Mouse (Mus musculus): ENCODE data around the gene Usp39. TPM values are rescaled to one million over a fixed set of nuclear protein-coding genes. Genes with fewer than 3 reads are reported as not detected.

The Usp39 gene
- total RNA-seq, 1 experiment = 76.9 TPM

GRCm38 (mm10) chr6:72386561-72386960 is 41.6 kb upstream of the Usp39 start:
- Histone ChIP-seq H3K4me1 (ENCODE audit: control insufficient read depth in 2 of 2, insufficient read depth in 2 of 2, low read length in 2 of 2, poor library complexity in 1 of 2) (peaks cover 3 to 4% of the 10 kb centered on the region in 2 experiments; a peak in 1 of 4 replicates), H3K9me3 (ENCODE audit: control insufficient read depth, insufficient read depth, low read depth, low read length) (no peaks in the 10 kb centered on the region), H3K9ac (ENCODE audit: insufficient read depth, low read depth, low read length, poor library complexity, severe bottlenecking) (no peak overlapping the region), H3K4me3 (ENCODE audit: insufficient read depth in 1 of 2, low read depth in 1 of 2, low read length in 2 of 2, poor library complexity in 1 of 2, severe bottlenecking in 1 of 2) (no peak overlapping the region), H3K27ac (ENCODE audit: insufficient read depth, low read depth, low read length, poor library complexity, severe bottlenecking) (no peak overlapping the region), H3K36me3 (ENCODE audit: control insufficient read depth, insufficient read depth, low read length, poor library complexity, severe bottlenecking) (no peaks in the 10 kb centered on the region)
- in situ Hi-C loops (cut with MboI; ENCODE audit: low sequenced_read_pairs in 2 of 2, unreplicated experiment in 2 of 2) = no loop called here
- DNase-seq (ENCODE audit: low read depth, low spot score) = no peak
- no peak for TF ChIP-seq ZC3H11A (IDR thresholded peaks at IDR 0.05; ENCODE audit: borderline replicate concordance, low read depth, low read length)

DNA sequence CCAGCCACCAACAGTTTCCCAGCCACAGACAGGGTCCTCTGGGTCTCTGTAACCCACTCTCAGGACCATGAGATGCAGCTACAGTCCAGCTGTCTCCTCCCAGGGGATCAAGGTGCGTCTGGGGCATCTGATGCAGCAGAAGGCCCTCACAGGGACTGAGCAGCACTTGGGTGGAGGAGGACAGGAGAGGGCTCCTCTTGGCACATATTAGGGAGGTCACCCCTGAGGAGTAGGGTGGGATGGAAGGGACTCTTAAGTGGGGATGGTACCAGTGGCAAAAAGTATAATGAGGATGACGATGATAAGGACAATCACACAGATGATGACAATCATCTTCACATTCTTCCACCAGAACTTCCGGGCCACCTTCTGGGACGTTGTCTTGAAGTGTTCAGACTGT is 40.3 kb upstream of the Usp39 start:
- no peaks in the 10 kb centered on the region for H3K9me3 ChIP-seq (ENCODE audit: control insufficient read depth, insufficient read depth, low read depth, low read length)
- no peak overlapping the region for H3K27ac ChIP-seq (ENCODE audit: insufficient read depth, low read depth, low read length, poor library complexity, severe bottlenecking)
- no peak overlapping the region for H3K4me3 ChIP-seq (ENCODE audit: insufficient read depth in 1 of 2, low read depth in 1 of 2, low read length in 2 of 2, poor library complexity in 1 of 2, severe bottlenecking in 1 of 2)
- TF ChIP-seq ZNF384 (IDR thresholded peaks at IDR 0.05; ENCODE audit: low read depth, low read length) (no peak), CHD2 (IDR thresholded peaks at IDR 0.05; ENCODE audit: low read depth, low read length) (no peak), MAFK (IDR thresholded peaks at IDR 0.05; ENCODE audit: insufficient read depth, low read depth, low read length) (no peak), ZC3H11A (IDR thresholded peaks at IDR 0.05; ENCODE audit: borderline replicate concordance, low read depth, low read length) (no peak), HCFC1 (IDR thresholded peaks at IDR 0.05; ENCODE audit: borderline replicate concordance, insufficient read depth, low read length) (no peak)
- H3K9ac ChIP-seq (ENCODE audit: insufficient read depth, low read depth, low read length, poor library complexity, severe bottlenecking) = no peak overlapping the region
- no peaks in the 10 kb centered on the region for H3K36me3 ChIP-seq (ENCODE audit: control insufficient read depth, insufficient read depth, low read length, poor library complexity, severe bottlenecking)
- no peak for DNase-seq (ENCODE audit: low read depth, low spot score)
- 0 out of 4 replicates have a peak, but pooled peaks cover 0 to 1% of the 10 kb centered on the region in 2 experiments for H3K4me1 ChIP-seq (ENCODE audit: control insufficient read depth in 2 of 2, insufficient read depth in 2 of 2, low read length in 2 of 2, poor library complexity in 1 of 2)
- in situ Hi-C loops (cut with MboI; ENCODE audit: low sequenced_read_pairs in 2 of 2, unreplicated experiment in 2 of 2) = no loop called here

DNA sequence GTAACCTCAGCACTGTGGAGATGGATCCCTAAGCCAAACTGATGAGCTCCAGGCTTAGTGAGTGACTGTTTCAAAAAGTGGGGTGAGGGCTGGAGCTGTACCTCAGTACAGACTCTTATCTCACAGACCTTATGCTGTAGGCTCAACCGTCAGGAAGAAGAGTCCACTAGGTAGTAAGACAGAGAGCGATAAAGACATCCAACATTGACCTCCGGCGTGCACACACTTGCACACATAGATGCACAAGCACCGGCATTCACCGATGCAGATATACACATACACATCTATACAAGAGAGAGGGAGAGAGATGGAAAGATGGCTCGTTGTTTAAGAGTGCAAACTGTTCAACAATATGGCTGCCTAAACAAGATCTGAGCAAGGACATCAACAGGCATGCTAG is 39.0 kb upstream of the Usp39 start:
- Histone ChIP-seq H3K9ac (ENCODE audit: insufficient read depth, low read depth, low read length, poor library complexity, severe bottlenecking) (no peak overlapping the region), H3K4me3 (ENCODE audit: insufficient read depth in 1 of 2, low read depth in 1 of 2, low read length in 2 of 2, poor library complexity in 1 of 2, severe bottlenecking in 1 of 2) (no peak overlapping the region), H3K4me1 (ENCODE audit: control insufficient read depth in 2 of 2, insufficient read depth in 2 of 2, low read length in 2 of 2, poor library complexity in 1 of 2) (0 out of 4 replicates have a peak, but pooled peaks cover 0 to under 1% of the 10 kb centered on the region in 2 experiments), H3K36me3 (ENCODE audit: control insufficient read depth, insufficient read depth, low read length, poor library complexity, severe bottlenecking) (no peaks in the 10 kb centered on the region), H3K27ac (ENCODE audit: insufficient read depth, low read depth, low read length, poor library complexity, severe bottlenecking) (no peak overlapping the region), H3K9me3 (ENCODE audit: control insufficient read depth, insufficient read depth, low read depth, low read length) (no peaks in the 10 kb centered on the region)
- DNase-seq (ENCODE audit: low read depth, low spot score) = no peak
- in situ Hi-C loops (cut with MboI; ENCODE audit: low sequenced_read_pairs in 2 of 2, unreplicated experiment in 2 of 2) = no loop called here
- TF ChIP-seq MAFK (IDR thresholded peaks at IDR 0.05; ENCODE audit: insufficient read depth, low read depth, low read length) (no peak), ZNF384 (IDR thresholded peaks at IDR 0.05; ENCODE audit: low read depth, low read length) (no peak), ZC3H11A (IDR thresholded peaks at IDR 0.05; ENCODE audit: borderline replicate concordance, low read depth, low read length) (no peak), HCFC1 (IDR thresholded peaks at IDR 0.05; ENCODE audit: borderline replicate concordance, insufficient read depth, low read length) (no peak), CHD2 (IDR thresholded peaks at IDR 0.05; ENCODE audit: low read depth, low read length) (no peak)

DNA sequence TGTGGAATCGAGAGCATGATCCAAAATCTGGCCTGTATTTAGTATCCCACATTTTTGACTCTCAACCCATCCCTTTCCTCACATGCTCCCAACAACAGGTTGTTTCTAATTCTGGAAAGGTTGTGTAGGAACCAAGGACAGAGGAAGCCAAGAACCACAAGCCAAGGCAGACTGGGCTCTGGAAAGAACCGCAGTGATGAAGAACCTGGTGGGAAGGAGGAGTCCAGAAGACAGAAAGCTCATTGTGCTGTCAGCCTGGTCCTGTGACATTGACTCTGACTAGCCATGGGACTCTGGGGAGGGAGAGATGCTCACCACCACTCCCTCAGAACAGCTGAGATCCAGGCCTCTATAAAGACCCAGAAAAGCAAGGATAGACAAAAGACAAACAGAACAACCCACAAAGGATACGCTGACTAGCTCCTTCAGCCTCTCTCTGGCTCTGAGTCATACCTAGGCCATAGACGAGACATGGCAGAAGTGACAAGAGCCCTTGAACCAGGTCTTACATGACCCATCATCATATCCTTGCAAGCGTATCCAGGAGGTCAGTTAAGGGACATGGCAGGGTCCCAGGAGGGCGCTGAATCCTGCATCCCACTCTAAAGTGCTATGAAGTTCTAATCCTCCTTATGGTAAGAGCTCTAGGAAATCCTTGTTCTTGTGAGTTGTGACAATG is 38.3 kb upstream of the Usp39 start:
- in situ Hi-C loops (cut with MboI; ENCODE audit: low sequenced_read_pairs in 2 of 2, unreplicated experiment in 2 of 2) = no loop called here
- Histone ChIP-seq H3K9me3 (ENCODE audit: control insufficient read depth, insufficient read depth, low read depth, low read length) (no peaks in the 10 kb centered on the region), H3K9ac (ENCODE audit: insufficient read depth, low read depth, low read length, poor library complexity, severe bottlenecking) (no peak overlapping the region), H3K4me3 (ENCODE audit: insufficient read depth in 1 of 2, low read depth in 1 of 2, low read length in 2 of 2, poor library complexity in 1 of 2, severe bottlenecking in 1 of 2) (no peak overlapping the region), H3K27ac (ENCODE audit: insufficient read depth, low read depth, low read length, poor library complexity, severe bottlenecking) (no peak overlapping the region), H3K36me3 (ENCODE audit: control insufficient read depth, insufficient read depth, low read length, poor library complexity, severe bottlenecking) (no peaks in the 10 kb centered on the region), H3K4me1 (ENCODE audit: control insufficient read depth in 2 of 2, insufficient read depth in 2 of 2, low read length in 2 of 2, poor library complexity in 1 of 2) (no peaks in the 10 kb centered on the region)
- DNase-seq (ENCODE audit: low read depth, low spot score) = no peak
- TF ChIP-seq MAFK (IDR thresholded peaks at IDR 0.05; ENCODE audit: insufficient read depth, low read depth, low read length) (no peak), ZC3H11A (IDR thresholded peaks at IDR 0.05; ENCODE audit: borderline replicate concordance, low read depth, low read length) (no peak), ZNF384 (IDR thresholded peaks at IDR 0.05; ENCODE audit: low read depth, low read length) (no peak), HCFC1 (IDR thresholded peaks at IDR 0.05; ENCODE audit: borderline replicate concordance, insufficient read depth, low read length) (no peak), CHD2 (IDR thresholded peaks at IDR 0.05; ENCODE audit: low read depth, low read length) (no peak)

GRCm38 (mm10) chr6:72382494-72382893 is 37.5 kb upstream of the Usp39 start:
- TF ChIP-seq HCFC1 (IDR thresholded peaks at IDR 0.05; ENCODE audit: borderline replicate concordance, insufficient read depth, low read length) (no peak), ZNF384 (IDR thresholded peaks at IDR 0.05; ENCODE audit: low read depth, low read length) (no peak), MAFK (IDR thresholded peaks at IDR 0.05; ENCODE audit: insufficient read depth, low read depth, low read length) (no peak; the same call in 1 of the 2 replicates), CHD2 (IDR thresholded peaks at IDR 0.05; ENCODE audit: low read depth, low read length) (no peak), ZC3H11A (IDR thresholded peaks at IDR 0.05; ENCODE audit: borderline replicate concordance, low read depth, low read length) (no peak)
- H3K36me3 ChIP-seq (ENCODE audit: control insufficient read depth, insufficient read depth, low read length, poor library complexity, severe bottlenecking) = no peaks in the 10 kb centered on the region
- H3K4me1 ChIP-seq (ENCODE audit: control insufficient read depth in 2 of 2, insufficient read depth in 2 of 2, low read length in 2 of 2, poor library complexity in 1 of 2) = no peaks in the 10 kb centered on the region
- H3K9me3 ChIP-seq (ENCODE audit: control insufficient read depth, insufficient read depth, low read depth, low read length) = no peaks in the 10 kb centered on the region
- no peak for DNase-seq (ENCODE audit: low read depth, low spot score)
- H3K27ac ChIP-seq (ENCODE audit: insufficient read depth, low read depth, low read length, poor library complexity, severe bottlenecking) = no peak overlapping the region
- H3K9ac ChIP-seq (ENCODE audit: insufficient read depth, low read depth, low read length, poor library complexity, severe bottlenecking) = no peak overlapping the region
- in situ Hi-C loops (cut with MboI; ENCODE audit: low sequenced_read_pairs in 2 of 2, unreplicated experiment in 2 of 2) = no loop called here
- no peak overlapping the region for H3K4me3 ChIP-seq (ENCODE audit: insufficient read depth in 1 of 2, low read depth in 1 of 2, low read length in 2 of 2, poor library complexity in 1 of 2, severe bottlenecking in 1 of 2)

Measured in ES-E14 (cell line).